Mouse (Mus musculus) inflammation-experienced regulatory T-cells (primary cell): Measurements from ENCODE around the gene Mtfmt. TPM values are rescaled to one million over a fixed set of nuclear protein-coding genes. Genes with fewer than 3 reads are reported as not detected.

Source experiments
- polyA plus RNA-seq, 2 experiments: library from polyadenylated mRNA; unstranded; fragments of 100-300 nt; shearing (Covaris generic); gene quantifications; one replicate each; pipeline ENCODE4 v1.2.1; 2017

The Mtfmt gene
- 10 to 100 TPM; 36.6 to 46.7 TPM for polyA plus RNA-seq

GRCm38 (mm10) chr9:65435671-65436301 is at the start of gene Mtfmt:
Gene Mtfmt, plus strand, starts transcription at chr9:65435782.

GRCm38 (mm10) chr9:65391613-65391964 is 44.0 kb upstream of the Mtfmt start, which contains the start of gene Kbtbd13:
Gene Kbtbd13, minus strand, starts transcription at chr9:65391652.

GRCm38 (mm10) chr9:65398279-65398678 is 37.3 kb upstream of the Mtfmt start, which contains the start of gene Rasl12:
Gene Rasl12, plus strand, starts transcription at chr9:65398506.

GRCm38 (mm10) chr9:65422760-65423501 is 12.7 kb upstream of the Mtfmt start, which contains the start of gene Slc51b:
Gene Slc51b, minus strand, starts transcription at chr9:65422955.

GRCm38 (mm10) chr9:65460732-65461442 is 25.3 kb downstream of the Mtfmt start, which contains the start of gene Spg21:
Gene Spg21, plus strand, starts transcription at chr9:65460947.

Other genes with a start within 250 kb of the Mtfmt start
- 10 to 100 TPM; 10.6 to 25.3 TPM for gene Parp16, start 240.4 kb upstream of the Mtfmt start, polyA plus RNA-seq
- under 1 TPM; 0.04 to 0.49 TPM for gene Cilp, start 170.6 kb upstream of the Mtfmt start, polyA plus RNA-seq
- 10 to 100 TPM; 43.3 to 62.3 TPM for gene Clpx, start 141.5 kb upstream of the Mtfmt start, polyA plus RNA-seq
- 10 to 100 TPM; 37.1 to 44.0 TPM for gene Pdcd7, start 89.7 kb upstream of the Mtfmt start, polyA plus RNA-seq
- gene Ubap1l, start 74.7 kb upstream of the Mtfmt start, polyA plus RNA-seq = not detected
- under 1 TPM in 1 of 2 experiments, not detected in 1; 0.19 TPM for gene Kbtbd13, start 44.1 kb upstream of the Mtfmt start, polyA plus RNA-seq
- gene Rasl12, start 37.3 kb upstream of the Mtfmt start, polyA plus RNA-seq = 1 to 10 TPM in 1 of 2 experiments, under 1 TPM in 1; 0.49 to 2.1 TPM
- gene Slc51b, start 12.8 kb upstream of the Mtfmt start, polyA plus RNA-seq = under 1 TPM in 1 of 2 experiments, not detected in 1; 0.55 TPM
- gene Spg21, start 25.2 kb downstream of the Mtfmt start, polyA plus RNA-seq = 100 to 1,000 TPM; 124 to 138 TPM
- gene Ankdd1a, start 84.4 kb downstream of the Mtfmt start, polyA plus RNA-seq = under 1 TPM; 0.13 to 0.31 TPM
- gene Plekho2, start 144.3 kb downstream of the Mtfmt start, polyA plus RNA-seq = 10 to 100 TPM; 70.1 to 71.2 TPM
- 1 to 10 TPM in 1 of 2 experiments, under 1 TPM in 1; 0.96 to 2.6 TPM for gene Pif1, start 151.4 kb downstream of the Mtfmt start, polyA plus RNA-seq
- under 1 TPM in 1 of 2 experiments, not detected in 1; 0.27 TPM for gene Rbpms2, start 193.9 kb downstream of the Mtfmt start, polyA plus RNA-seq
- 100 to 1,000 TPM in 1 of 2 experiments, 10 to 100 TPM in 1; 81.4 to 128 TPM for gene Oaz2, start 232.2 kb downstream of the Mtfmt start, polyA plus RNA-seq